Mouse (Mus musculus) liver, adult 2 months (tissue): Measurements from ENCODE around the gene Lmod1.

Experiments
- CTCF ChIP-seq: fragments of 200-500 bp; IDR thresholded peaks from 2 replicates; pipeline ENCODE4 v1.5.1; 2011; ENCODE audit warnings: low read depth, low read length, control low read depth
- POLR2A ChIP-seq: fragments of 200-500 bp; IDR thresholded peaks from 2 replicates; pipeline ENCODE4 v1.6.1; 2011; ENCODE audit warnings: low read length, control low read depth; ENCODE audit not compliant: insufficient read depth; ENCODE audit errors: extremely low read depth

DNA sequence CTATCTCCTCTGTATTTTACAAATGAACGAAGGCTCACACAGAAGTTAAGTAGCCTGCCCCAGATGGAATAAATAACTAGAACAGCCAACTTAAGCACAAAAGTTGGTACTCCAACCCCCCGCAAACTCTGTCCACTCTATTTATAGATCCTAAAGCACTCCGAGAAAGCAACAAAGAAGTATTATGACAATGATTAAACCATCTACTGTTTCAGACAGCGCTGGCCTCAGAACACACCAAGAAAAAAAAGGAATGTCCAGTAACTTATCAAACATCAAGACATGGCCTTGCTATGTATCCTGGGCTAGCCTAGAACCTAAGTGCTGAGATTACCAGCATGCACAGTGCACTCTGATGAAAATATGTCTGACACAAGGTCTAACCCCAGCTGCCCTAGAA is 12.4 kb upstream of the Lmod1 start:
- TF ChIP-seq CTCF (no peak), POLR2A (no peak)
